Mouse (Mus musculus) splenic B cell, adult 2 months (primary cell): ENCODE measurements around the gene Tspan18.
A peak's percentile ranks its signal among the peaks of the same experiment; 100 is the strongest.

Experiments used
- DNase-seq: peaks from one replicate; pipeline ENCODE4 v3.0.0-alpha.2; 2011; ENCODE audit warnings: low read depth, low spot score
- H3K27me3 ChIP-seq: 2 replicates; pipeline ENCODE4 v1.6.1; 2012; ENCODE audit warnings: mild to moderate bottlenecking, low read length, moderate library complexity, mixed read lengths; ENCODE audit not compliant: control insufficient read depth, poor library complexity, insufficient read depth, severe bottlenecking
- H3K36me3 ChIP-seq: 2 replicates; pipeline ENCODE4 v1.6.1; 2012; ENCODE audit warnings: mild to moderate bottlenecking, low read length, moderate library complexity, mixed read lengths; ENCODE audit not compliant: control insufficient read depth, poor library complexity, insufficient read depth, severe bottlenecking

Gene Tspan18

DNA sequence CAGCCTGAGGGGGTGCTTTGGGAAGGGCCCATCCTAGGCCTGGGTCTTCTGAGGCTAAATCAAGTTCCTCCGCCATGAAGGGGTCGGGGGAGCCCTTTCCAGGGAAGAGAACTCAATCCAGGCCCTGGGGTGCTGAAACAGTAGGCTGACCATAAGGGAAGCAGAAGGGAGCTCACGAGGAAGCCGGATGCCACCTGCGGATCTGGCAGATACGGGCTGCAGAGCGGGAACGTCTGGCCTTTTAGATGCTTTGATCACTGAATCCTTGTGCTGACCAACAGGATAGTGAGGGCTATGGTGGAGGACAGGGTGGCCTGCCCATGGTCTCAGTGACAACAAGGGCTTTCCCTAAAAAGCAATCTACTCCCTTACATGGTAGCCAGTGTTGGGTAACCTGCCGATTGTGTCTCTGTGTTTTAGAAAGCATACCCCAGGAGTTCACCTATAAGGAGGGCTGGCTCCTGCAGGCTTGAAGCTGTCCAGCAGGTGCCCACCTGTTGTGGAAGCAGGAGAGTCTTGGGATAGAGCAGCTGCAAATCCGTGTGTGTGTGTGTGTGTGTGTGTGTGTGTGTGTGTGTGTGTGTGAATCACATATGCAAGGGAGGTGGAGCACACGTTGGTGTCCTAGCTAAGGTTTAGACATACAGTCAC, 90.7 kb downstream of the Tspan18 start:
- no peaks in the 10 kb centered on the region for H3K36me3 ChIP-seq
- H3K27me3 ChIP-seq, result no peaks in the 10 kb centered on the region
- DNase-seq, result no peak

GRCm38 (mm10) chr2:93242166-93242565, 92.1 kb downstream of the Tspan18 start:
- Histone ChIP-seq H3K27me3 (no peaks in the 10 kb centered on the region), H3K36me3 (no peaks in the 10 kb centered on the region)
- no peak for DNase-seq

GRCm38 (mm10) chr2:93238864-93239263, 95.4 kb downstream of the Tspan18 start:
- no peaks in the 10 kb centered on the region for H3K27me3 ChIP-seq
- no peak for DNase-seq

GRCm38 (mm10) chr2:93237055-93237454, 97.2 kb downstream of the Tspan18 start:
- no peak for DNase-seq
- H3K27me3 ChIP-seq, result no peaks in the 10 kb centered on the region

More at GRCm38 (mm10) chr2:93238864-93239263, 95.4 kb downstream of the Tspan18 start:
- H3K36me3 ChIP-seq, result no peaks in the 10 kb centered on the region

DNA sequence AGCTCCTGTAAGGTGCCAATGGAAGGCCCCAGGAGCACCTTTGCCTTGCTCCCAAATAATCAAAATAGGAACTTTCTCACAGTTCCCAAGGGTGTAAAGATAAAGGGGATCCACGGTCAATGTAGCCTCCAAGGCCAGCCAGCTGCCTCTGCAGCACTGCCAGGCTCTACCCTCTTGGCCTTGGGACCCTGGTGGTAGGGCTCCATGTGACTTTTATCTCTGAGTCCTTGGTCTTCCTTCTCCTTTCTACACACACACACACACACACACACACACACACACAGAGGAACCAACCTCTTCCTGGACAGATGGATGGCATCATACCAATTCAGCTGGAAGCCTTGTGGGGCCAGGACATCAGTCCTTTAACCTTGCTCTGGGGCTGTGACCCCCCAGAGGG, 102.2 kb downstream of the Tspan18 start:
- no peaks in the 10 kb centered on the region for H3K36me3 ChIP-seq
- DNase-seq, result no peak
- no peaks in the 10 kb centered on the region for H3K27me3 ChIP-seq

More at GRCm38 (mm10) chr2:93237055-93237454, 97.2 kb downstream of the Tspan18 start:
- H3K36me3 ChIP-seq, result no peaks in the 10 kb centered on the region

DNA sequence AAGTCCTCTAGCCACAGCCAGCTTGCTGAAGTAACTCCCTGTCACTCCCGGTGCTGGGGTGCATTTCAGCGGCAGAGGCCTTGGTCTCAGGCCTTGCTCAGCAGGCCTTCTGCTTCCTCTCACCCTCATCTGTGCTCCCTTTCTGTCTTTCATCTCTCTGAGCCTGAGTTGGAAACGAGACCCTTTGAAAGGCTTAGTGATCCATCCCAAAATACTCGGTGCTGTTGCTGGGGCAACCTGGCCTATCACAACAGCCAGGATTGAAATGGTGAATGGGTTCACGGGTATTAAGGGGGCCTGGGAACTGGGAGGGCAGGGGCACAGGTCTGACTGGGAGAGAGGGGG, 105.9 kb downstream of the Tspan18 start:
- DNase-seq, result no peak
- Histone ChIP-seq H3K27me3 (no peaks in the 10 kb centered on the region), H3K36me3 (no peaks in the 10 kb centered on the region)

GRCm38 (mm10) chr2:93227713-93228479, 106.4 kb downstream of the Tspan18 start:
- Histone ChIP-seq H3K27me3 (no peaks in the 10 kb centered on the region), H3K36me3 (no peaks in the 10 kb centered on the region)
- DNase-seq, result no peak

DNA sequence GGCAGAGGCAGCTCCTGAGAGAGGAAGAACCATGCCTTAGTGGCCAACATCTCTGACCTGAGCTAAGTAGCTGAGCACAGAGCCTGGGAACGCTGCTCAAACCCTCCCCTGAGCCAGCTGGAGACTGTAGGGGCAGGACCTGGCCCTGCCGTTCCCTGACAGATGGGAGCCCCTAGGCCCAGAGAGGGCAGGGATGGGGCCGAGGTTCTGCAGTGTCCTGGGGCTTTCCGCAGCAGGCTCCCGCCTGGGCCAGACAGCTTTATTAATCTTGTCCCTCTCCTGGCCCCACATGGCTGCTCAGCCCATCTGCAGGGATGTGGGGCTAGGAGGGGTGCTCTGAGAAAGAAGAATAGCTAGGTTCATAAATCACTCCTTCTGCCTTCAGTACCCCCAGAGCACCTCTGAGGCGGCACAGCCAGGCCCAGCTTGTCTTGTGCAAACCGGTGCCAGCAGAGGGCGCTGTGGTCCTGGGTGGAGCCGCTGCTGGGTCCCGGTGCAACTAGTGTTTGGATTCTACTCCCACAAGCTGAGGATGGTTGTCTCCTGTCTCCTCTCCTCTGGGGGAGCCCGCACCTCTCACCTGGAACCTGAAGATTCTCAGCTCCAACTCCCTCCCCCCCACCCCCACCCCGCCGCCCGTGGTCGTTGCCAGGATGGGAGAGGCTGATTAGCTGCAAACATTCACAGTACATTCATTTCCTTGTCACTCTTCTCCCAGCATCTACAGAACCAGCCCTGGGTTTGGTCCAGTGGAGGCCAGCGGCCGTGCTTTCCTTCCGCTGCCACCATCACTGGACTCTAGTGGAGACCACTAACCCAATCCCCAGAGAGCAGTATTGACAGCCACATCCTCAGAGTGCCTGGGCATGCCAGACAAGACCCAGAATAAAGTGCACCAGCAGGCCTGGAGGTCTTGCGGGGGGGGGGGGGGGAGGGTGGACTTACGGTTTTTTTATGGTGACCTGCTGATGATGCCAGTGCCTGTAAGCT, 107.4 kb downstream of the Tspan18 start:
- peak; percentile 53 for DNase-seq
- H3K36me3 ChIP-seq, result no peaks in the 10 kb centered on the region
- no peaks in the 10 kb centered on the region for H3K27me3 ChIP-seq

GRCm38 (mm10) chr2:93223463-93223862, 110.8 kb downstream of the Tspan18 start:
- no peaks in the 10 kb centered on the region for H3K27me3 ChIP-seq
- DNase-seq, result no peak
- H3K36me3 ChIP-seq, result no peaks in the 10 kb centered on the region

DNA sequence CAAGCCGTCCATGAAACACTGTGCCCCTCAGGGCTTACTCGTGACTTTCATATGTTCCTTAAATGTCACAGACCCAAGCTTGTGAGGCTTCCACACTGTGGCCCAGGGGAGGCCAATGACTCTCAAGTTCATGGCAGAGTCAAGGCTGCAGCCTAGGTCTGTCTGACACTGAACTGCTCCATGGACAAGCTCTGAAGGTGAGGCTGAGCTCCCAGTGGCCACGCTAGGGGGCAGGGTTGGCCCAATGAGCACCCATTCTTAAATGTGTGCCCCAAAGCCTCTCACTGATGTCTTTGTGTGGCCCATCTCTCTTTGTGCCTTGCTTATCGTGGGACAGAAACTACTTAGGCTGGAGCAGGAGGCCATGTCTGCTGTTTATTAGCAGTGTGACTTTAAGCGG, 113.9 kb downstream of the Tspan18 start:
- DNase-seq, result no peak
- H3K36me3 ChIP-seq, result no peaks in the 10 kb centered on the region
- H3K27me3 ChIP-seq, result no peaks in the 10 kb centered on the region

DNA sequence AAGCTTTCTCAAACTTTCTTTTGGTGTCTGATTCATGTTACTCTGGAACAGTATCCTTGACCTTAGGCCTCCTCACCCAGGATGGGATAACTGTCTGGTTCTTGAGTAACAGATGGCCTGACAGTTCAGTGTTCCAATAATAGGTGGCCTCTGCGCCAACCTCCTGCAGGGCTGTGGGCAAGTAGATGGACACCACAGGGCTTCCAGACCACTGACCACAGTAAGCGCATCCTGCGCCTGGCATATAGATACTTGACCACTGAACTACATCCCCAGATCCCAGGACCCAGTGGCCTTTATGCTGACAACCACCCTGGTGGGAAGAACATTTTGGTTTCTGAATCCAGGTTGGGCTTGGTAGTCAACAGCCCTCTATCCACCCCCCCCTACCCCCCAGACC, 114.7 kb downstream of the Tspan18 start:
- H3K27me3 ChIP-seq, result no peaks in the 10 kb centered on the region
- no peaks in the 10 kb centered on the region for H3K36me3 ChIP-seq
- DNase-seq, result no peak

DNA sequence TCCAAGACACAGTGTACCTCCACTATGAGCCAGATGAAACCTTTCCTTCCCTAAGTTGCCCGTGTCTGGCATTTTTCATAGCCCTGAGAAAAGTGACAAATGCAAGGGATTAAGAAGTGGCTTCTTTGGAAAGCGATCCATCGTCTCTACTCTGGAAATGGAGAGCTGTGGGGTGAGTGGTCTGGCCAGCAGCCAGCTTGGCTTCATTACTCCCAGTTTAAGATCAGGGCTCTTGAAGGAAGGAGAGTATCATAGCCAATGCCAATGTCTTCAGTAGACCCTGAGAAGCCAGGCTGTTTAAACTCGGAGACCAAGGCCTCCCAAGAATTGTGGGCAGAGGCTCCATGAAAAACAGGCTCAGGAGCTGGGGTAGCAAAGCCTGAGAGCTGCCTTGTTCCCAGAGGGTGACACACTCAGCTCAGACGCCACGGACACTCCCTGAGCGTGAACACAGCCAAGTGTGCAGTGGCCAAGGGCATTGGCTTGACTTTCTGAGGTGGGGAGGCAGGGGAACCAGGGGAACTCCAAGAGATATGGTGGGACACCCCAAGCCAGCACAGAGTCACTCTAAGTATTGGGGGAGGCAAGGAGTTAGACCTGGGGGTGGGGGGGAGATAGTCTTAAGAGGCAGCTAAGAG, 115.8 kb downstream of the Tspan18 start:
- no peaks in the 10 kb centered on the region for H3K36me3 ChIP-seq
- no peaks in the 10 kb centered on the region for H3K27me3 ChIP-seq
- no peak for DNase-seq

DNA sequence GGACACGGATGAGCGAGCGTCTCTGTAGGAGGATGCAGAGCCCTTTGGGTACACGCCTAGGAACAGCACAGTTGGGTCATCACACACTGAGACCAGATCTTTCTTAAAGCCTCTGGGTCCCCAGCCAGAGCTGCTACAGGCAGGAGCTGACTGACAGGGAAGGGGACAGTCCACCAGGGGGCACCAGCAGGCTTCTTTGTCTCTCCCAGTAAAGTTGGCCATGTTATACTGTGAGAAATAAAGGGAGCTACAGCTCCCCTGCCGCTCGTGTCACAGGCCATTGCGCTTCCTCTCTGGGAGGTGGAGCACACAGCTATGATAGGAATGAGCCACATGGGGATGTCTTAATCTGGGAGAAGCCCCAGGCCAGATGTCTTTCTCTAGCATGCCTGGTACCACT, 117.3 kb downstream of the Tspan18 start:
- H3K27me3 ChIP-seq, result no peaks in the 10 kb centered on the region
- no peaks in the 10 kb centered on the region for H3K36me3 ChIP-seq
- DNase-seq, result peak; percentile 73

DNA sequence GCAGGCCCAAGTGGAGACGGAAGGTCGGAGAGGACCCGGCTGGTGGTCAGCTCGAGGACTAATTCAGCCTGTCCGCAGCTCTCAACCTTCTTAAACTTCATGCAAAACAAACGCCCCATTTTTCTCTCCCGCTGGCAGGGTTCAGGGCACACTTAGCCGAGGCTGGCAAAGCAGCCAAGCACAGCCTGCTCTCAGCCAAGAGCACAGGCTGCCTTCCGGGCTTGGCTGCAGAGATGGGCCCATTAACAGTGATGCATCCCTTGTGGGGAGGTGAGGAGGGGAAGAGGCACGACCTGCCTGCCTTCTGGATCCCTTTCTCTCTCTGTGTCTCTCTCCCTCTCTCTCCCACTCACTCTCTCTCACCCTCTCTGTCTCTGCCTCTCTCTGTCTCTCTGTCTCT, 118.5 kb downstream of the Tspan18 start:
- Histone ChIP-seq H3K36me3 (no peaks in the 10 kb centered on the region), H3K27me3 (no peaks in the 10 kb centered on the region)
- DNase-seq, result no peak
